In genomic region chr3:88533706-88534105, GRCm38 (mm10) we compare ENCODE assay signal across 10 mouse cellular contexts. TPM values are rescaled to one million over a fixed set of nuclear protein-coding genes. Genes with fewer than 3 reads are reported as not detected.
DNase-seq lines count a peak whose midpoint lies in the region; ATAC-seq lines count a peak whose summit lies in the region.
"Had no signal": no experiment of that assay in that cellular context is flagged by ENCODE, and none has a peak within 500 bp of the region (broad histone marks: within the 10 kb centered on the region; RNA-seq: fewer than 3 reads in every experiment).

No protein-coding gene starts in this region.

- no peak for ATAC-seq in heart, embryonic 16.5 days (replicated peaks; ENCODE audit: extremely low read depth, insufficient read depth, low FRiP score)
- ATAC-seq in embryonic facial prominence, embryonic 15.5 days (ENCODE audit: insufficient number of reproducible peaks, low FRiP score, low TSS enrichment, low read depth), result no peak
- ATAC-seq in neural tube, embryonic 12.5 days (ENCODE audit: low FRiP score, low read depth), result no peak

- peak overlapping the region; percentile 95; the same call in 1 of the 2 replicates for H3K27ac ChIP-seq in heart, embryonic 16.5 days (ENCODE audit: low read length)
- peak overlapping the region; percentile 99 for H3K27ac ChIP-seq in embryonic facial prominence, embryonic 15.5 days (replicated peaks)
- peak overlapping the region; percentile 100 for H3K27ac ChIP-seq in limb, embryonic 10.5 days
- peak overlapping the region; percentile 94; the same call in 1 of the 2 replicates for H3K27ac ChIP-seq in neural tube, embryonic 12.5 days

- 6% methylated on average over 5 of the region's 5 CpGs for WGBS in heart, embryonic 16.5 days
- 0% methylated on average over 4 of the region's 5 CpGs for WGBS in embryonic facial prominence, embryonic 15.5 days
- 2% methylated on average over 3 of the region's 5 CpGs for WGBS in limb, embryonic 10.5 days
- 0% methylated on average over 5 of the region's 5 CpGs for WGBS in neural tube, embryonic 12.5 days

- H3K36me3 ChIP-seq in heart, embryonic 16.5 days (ENCODE audit: control insufficient read depth, insufficient read depth), result peaks cover 16% of the 10 kb centered on the region
- H3K36me3 ChIP-seq in embryonic facial prominence, embryonic 15.5 days, result peaks cover 28% of the 10 kb centered on the region
- H3K36me3 ChIP-seq in limb, embryonic 10.5 days, result peaks cover 55% of the 10 kb centered on the region
- H3K36me3 ChIP-seq in neural tube, embryonic 12.5 days, result peaks cover 34% of the 10 kb centered on the region

- peak overlapping the region; percentile 81 for H3K4me2 ChIP-seq in heart, embryonic 16.5 days (ENCODE audit: low read depth, low read length)
- peak overlapping the region; percentile 73 for H3K4me2 ChIP-seq in embryonic facial prominence, embryonic 15.5 days (replicated peaks)
- H3K4me2 ChIP-seq in neural tube, embryonic 12.5 days (replicated peaks), result peak overlapping the region; percentile 89

- intact Hi-C loops in left cerebral cortex, postnatal 25 days (cut with DNase I), result no loop called here

- peak overlapping the region; percentile 91 for H3K9ac ChIP-seq in heart, embryonic 16.5 days (ENCODE audit: low read length)
- H3K9ac ChIP-seq in embryonic facial prominence, embryonic 15.5 days, result peak overlapping the region; percentile 93
- peak overlapping the region; percentile 98 for H3K9ac ChIP-seq in neural tube, embryonic 12.5 days

- DNase-seq in heart, adult 9 months (ENCODE audit: low spot score in 2 of 2), result no peak
- peak; percentile 62 for DNase-seq in limb, embryonic 10.5 days (ENCODE audit: low spot score)
- DNase-seq in left cerebral cortex, postnatal 25 days (ENCODE audit: low spot score in 2 of 2), result no peak
- DNase-seq in layer of hippocampus, adult 18-20 months (ENCODE audit: low spot score in 2 of 2), result no peak
- no peak for DNase-seq in B cell, adult 2 months
- DNase-seq: left cerebral cortex, postnatal 4 days had no signal

- H3K4me1 ChIP-seq in heart, embryonic 16.5 days (ENCODE audit: control insufficient read depth, insufficient read depth, low read length), result peaks cover 62% of the 10 kb centered on the region
- H3K4me1 ChIP-seq in embryonic facial prominence, embryonic 15.5 days, result peaks cover 74% of the 10 kb centered on the region
- peaks cover 71% of the 10 kb centered on the region for H3K4me1 ChIP-seq in limb, embryonic 10.5 days
- peaks cover 68% of the 10 kb centered on the region for H3K4me1 ChIP-seq in neural tube, embryonic 12.5 days

- H3K27me3 ChIP-seq in heart, embryonic 16.5 days (ENCODE audit: control insufficient read depth, insufficient read depth, low read length), result no peaks in the 10 kb centered on the region
- no peaks in the 10 kb centered on the region for H3K27me3 ChIP-seq in embryonic facial prominence, embryonic 15.5 days
- H3K27me3 ChIP-seq in limb, embryonic 10.5 days (ENCODE audit: low read depth, poor library complexity, severe bottlenecking), result no peaks in the 10 kb centered on the region
- no peaks in the 10 kb centered on the region for H3K27me3 ChIP-seq in neural tube, embryonic 12.5 days (replicated peaks)

- peak overlapping the region; percentile 86 for H3K4me3 ChIP-seq in heart, embryonic 16.5 days (ENCODE audit: low read length)
- peak overlapping the region; percentile 86 for H3K4me3 ChIP-seq in embryonic facial prominence, embryonic 15.5 days (replicated peaks)
- peak overlapping the region; percentile 86 for H3K4me3 ChIP-seq in limb, embryonic 10.5 days
- peak overlapping the region; percentile 73 for H3K4me3 ChIP-seq in neural tube, embryonic 12.5 days

- no peaks in the 10 kb centered on the region for H3K9me3 ChIP-seq in heart, embryonic 16.5 days (replicated peaks; ENCODE audit: control insufficient read depth, low read length)
- H3K9me3 ChIP-seq in embryonic facial prominence, embryonic 15.5 days (replicated peaks), result no peaks in the 10 kb centered on the region
- H3K9me3 ChIP-seq in limb, embryonic 10.5 days (replicated peaks), result no peaks in the 10 kb centered on the region
- H3K9me3 ChIP-seq in neural tube, embryonic 12.5 days, result no peaks in the 10 kb centered on the region
- H3K9me3 ChIP-seq: G1E had no signal

RNA-seq across cellular contexts. Expression of gene Mex3a, which starts 1.5 kb away (rescaled TPM):
- 5.3 and 5.7 TPM in 2 replicates for polyA plus RNA-seq in heart, embryonic 16.5 days (2015; fragmentation: Nextera tagmentation; extraction: Ambion mirVana)
- polyA plus RNA-seq in embryonic facial prominence, embryonic 15.5 days (2015; fragmentation: Nextera tagmentation; extraction: Ambion mirVana), result 22.5 and 22.8 TPM in 2 replicates
- polyA plus RNA-seq in limb, embryonic 10.5 days (2016; fragmentation: Nextera tagmentation; extraction: Ambion mirVana), result 28.9 and 34.8 TPM in 2 replicates
- polyA plus RNA-seq in neural tube, embryonic 12.5 days (2016; fragmentation: Nextera tagmentation; extraction: Ambion mirVana), result 41.9 and 43.3 TPM in 2 replicates
- total RNA-seq in left cerebral cortex, postnatal 25 days (2021), result 1 to 10 TPM; 2.8 to 3.0 TPM
- 1 to 10 TPM; 2.0 to 2.2 TPM for total RNA-seq in layer of hippocampus, adult 18-20 months (2021)

RNA-seq across cellular contexts. Expression of gene Rab25, which starts 14.4 kb away (rescaled TPM):
- polyA plus RNA-seq in heart, embryonic 16.5 days (2015; fragmentation: Nextera tagmentation; extraction: Ambion mirVana), result 2.2 and 5.2 TPM in 2 replicates
- 96.3 and 107 TPM in 2 replicates for polyA plus RNA-seq in embryonic facial prominence, embryonic 15.5 days (2015; fragmentation: Nextera tagmentation; extraction: Ambion mirVana)
- polyA plus RNA-seq in limb, embryonic 10.5 days (2016; fragmentation: Nextera tagmentation; extraction: Ambion mirVana), result 1.7 and 3.7 TPM in 2 replicates
- 0.29 and 0.57 TPM in 2 replicates for polyA plus RNA-seq in neural tube, embryonic 12.5 days (2016; fragmentation: Nextera tagmentation; extraction: Ambion mirVana)
- not detected for total RNA-seq in left cerebral cortex, postnatal 25 days (2021)
- not detected for total RNA-seq in layer of hippocampus, adult 18-20 months (2021)

RNA-seq across cellular contexts. Expression of gene Lamtor2, which starts 19.2 kb away (rescaled TPM):
- 136 and 139 TPM in 2 replicates for polyA plus RNA-seq in heart, embryonic 16.5 days (2015; fragmentation: Nextera tagmentation; extraction: Ambion mirVana)
- 183 and 199 TPM in 2 replicates for polyA plus RNA-seq in embryonic facial prominence, embryonic 15.5 days (2015; fragmentation: Nextera tagmentation; extraction: Ambion mirVana)
- polyA plus RNA-seq in limb, embryonic 10.5 days (2016; fragmentation: Nextera tagmentation; extraction: Ambion mirVana), result 151 and 159 TPM in 2 replicates
- 143 and 145 TPM in 2 replicates for polyA plus RNA-seq in neural tube, embryonic 12.5 days (2016; fragmentation: Nextera tagmentation; extraction: Ambion mirVana)
- total RNA-seq in left cerebral cortex, postnatal 25 days (2021), result 10 to 100 TPM; 96.9 to 99.5 TPM
- total RNA-seq in layer of hippocampus, adult 18-20 months (2021), result 100 to 1,000 TPM; 112 to 113 TPM

RNA-seq across cellular contexts. Expression of gene Ubqln4, which starts 19.9 kb away (rescaled TPM):
- polyA plus RNA-seq in heart, embryonic 16.5 days (2015; fragmentation: Nextera tagmentation; extraction: Ambion mirVana), result 28.8 and 32.0 TPM in 2 replicates
- polyA plus RNA-seq in embryonic facial prominence, embryonic 15.5 days (2015; fragmentation: Nextera tagmentation; extraction: Ambion mirVana), result 44.4 and 47.6 TPM in 2 replicates
- 78.8 and 79.5 TPM in 2 replicates for polyA plus RNA-seq in limb, embryonic 10.5 days (2016; fragmentation: Nextera tagmentation; extraction: Ambion mirVana)
- polyA plus RNA-seq in neural tube, embryonic 12.5 days (2016; fragmentation: Nextera tagmentation; extraction: Ambion mirVana), result 60.0 and 61.6 TPM in 2 replicates
- total RNA-seq in left cerebral cortex, postnatal 25 days (2021), result 100 to 1,000 TPM; 128 to 129 TPM
- 100 to 1,000 TPM; 118 to 122 TPM for total RNA-seq in layer of hippocampus, adult 18-20 months (2021)

RNA-seq across cellular contexts. Expression of gene Lmna, which starts 23.9 kb away (rescaled TPM):
- polyA plus RNA-seq in heart, embryonic 16.5 days (2015; fragmentation: Nextera tagmentation; extraction: Ambion mirVana), result 127 and 129 TPM in 2 replicates
- polyA plus RNA-seq in embryonic facial prominence, embryonic 15.5 days (2015; fragmentation: Nextera tagmentation; extraction: Ambion mirVana), result 625 and 678 TPM in 2 replicates
- polyA plus RNA-seq in limb, embryonic 10.5 days (2016; fragmentation: Nextera tagmentation; extraction: Ambion mirVana), result 9.2 and 14.5 TPM in 2 replicates
- 27.6 and 27.9 TPM in 2 replicates for polyA plus RNA-seq in neural tube, embryonic 12.5 days (2016; fragmentation: Nextera tagmentation; extraction: Ambion mirVana)
- 10 to 100 TPM; 42.1 to 48.7 TPM for total RNA-seq in left cerebral cortex, postnatal 25 days (2021)
- total RNA-seq in layer of hippocampus, adult 18-20 months (2021), result 10 to 100 TPM; 36.5 to 40.2 TPM

Comparison
In these comparisons a context has a peak if more than half of its experiments do, and no peak if none do; other contexts are left out.
1. RNA of gene Rab25, which starts 14.4 kb away (polyA plus RNA-seq): 96.3 to 107 TPM in embryonic facial prominence, embryonic 15.5 days; 1.7 to 3.7 TPM in limb, embryonic 10.5 days, 2.2 to 5.2 TPM in heart, embryonic 16.5 days and 0.29 to 0.57 TPM in neural tube, embryonic 12.5 days; every median in the first group is over 10 times any median in the second.
2. Peak in every context shown above with its lines, with median percentiles within 50 percentile points of each other: H3K27ac ChIP-seq, H3K4me2 ChIP-seq, H3K4me3 ChIP-seq and H3K9ac ChIP-seq.